Mouse (Mus musculus) ES-Bruce4 (cell line): ENCODE data around the gene Atrn.

ENCODE experiments used
- CTCF ChIP-seq: IDR thresholded peaks from one replicate; pipeline ENCODE4 v1.8.1; 2011; ENCODE audit warnings: low read depth, low read length
- POLR2A ChIP-seq: IDR thresholded peaks from one replicate; pipeline ENCODE4 v1.8.1; 2011; ENCODE audit warnings: low read length; ENCODE audit not compliant: insufficient read depth

DNA sequence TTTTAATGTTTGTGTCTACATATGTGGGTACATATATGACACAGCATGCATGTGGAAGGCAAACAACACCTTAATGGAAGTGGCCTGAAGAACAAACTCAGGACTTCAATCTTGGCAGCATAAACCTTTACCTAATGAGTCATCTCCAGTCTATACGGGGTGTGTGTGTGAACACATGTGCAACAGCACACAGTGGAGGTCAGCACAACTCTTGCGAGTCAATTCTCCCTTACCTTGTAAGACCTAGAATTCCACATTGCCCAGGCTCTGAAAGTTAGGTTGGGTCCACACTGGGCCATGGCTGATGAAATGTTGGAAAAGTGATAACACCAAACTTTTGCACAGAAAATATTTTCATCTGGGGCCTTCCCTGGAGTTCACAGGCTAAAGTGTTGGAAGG is 124.3 kb downstream of the Atrn start:
- TF ChIP-seq POLR2A: no peak
- no peak for TF ChIP-seq CTCF
